Mouse (Mus musculus) thymus, adult 2 months (tissue): ENCODE results near the gene Cpne5.

ENCODE experiments used
- CTCF ChIP-seq: fragments of 200-500 bp; IDR thresholded peaks from 2 replicates; pipeline ENCODE4 v1.5.1; 2012; ENCODE audit warnings: mild to moderate bottlenecking, control low read depth, low read length, moderate library complexity, borderline replicate concordance; ENCODE audit not compliant: control insufficient read depth, poor library complexity, insufficient read depth; ENCODE audit errors: extremely low read depth
- POLR2A ChIP-seq: fragments of 200-500 bp; IDR thresholded peaks from 2 replicates; pipeline ENCODE4 v1.6.1; 2012; ENCODE audit warnings: mild to moderate bottlenecking, low read length, control low read depth, moderate library complexity; ENCODE audit not compliant: control insufficient read depth, poor library complexity, insufficient read depth; ENCODE audit errors: extremely low read depth

DNA sequence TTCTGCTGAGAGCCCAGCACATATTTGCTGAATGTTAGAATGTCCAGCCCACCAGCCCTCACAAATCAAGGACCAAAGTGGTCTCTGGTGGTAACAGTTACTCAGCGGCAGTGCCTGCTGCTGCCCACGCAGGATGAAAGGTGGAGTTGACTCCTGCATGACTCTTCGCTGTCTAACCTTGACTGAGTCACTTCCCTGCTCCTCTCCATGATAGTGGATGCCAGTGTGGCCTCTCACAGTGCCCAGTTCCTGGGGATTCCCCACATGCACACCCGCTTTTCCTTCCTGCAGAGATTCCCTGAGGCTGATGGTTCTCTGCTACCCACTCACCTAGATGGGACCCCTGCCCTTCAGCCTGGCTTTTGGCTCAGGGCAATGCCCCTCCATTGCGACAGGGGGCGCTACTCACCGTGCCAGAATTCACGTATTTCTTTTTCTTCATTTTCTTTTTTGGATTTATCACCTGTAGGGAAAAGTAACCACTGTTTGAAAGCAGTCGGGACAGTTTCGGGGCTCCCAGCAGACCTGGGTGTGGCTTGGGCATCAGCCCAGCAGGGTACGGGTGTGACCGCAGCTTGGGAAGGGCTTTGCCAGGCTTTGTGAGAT lies 68.9 kb downstream of the Cpne5 start:
- 0 out of 2 replicates have a peak, but pooled peaks have one; percentile 7 for TF ChIP-seq POLR2A
- peak; percentile 76 for TF ChIP-seq CTCF
